Mouse (Mus musculus): ENCODE measurements around the gene Lmo7.

DNA sequence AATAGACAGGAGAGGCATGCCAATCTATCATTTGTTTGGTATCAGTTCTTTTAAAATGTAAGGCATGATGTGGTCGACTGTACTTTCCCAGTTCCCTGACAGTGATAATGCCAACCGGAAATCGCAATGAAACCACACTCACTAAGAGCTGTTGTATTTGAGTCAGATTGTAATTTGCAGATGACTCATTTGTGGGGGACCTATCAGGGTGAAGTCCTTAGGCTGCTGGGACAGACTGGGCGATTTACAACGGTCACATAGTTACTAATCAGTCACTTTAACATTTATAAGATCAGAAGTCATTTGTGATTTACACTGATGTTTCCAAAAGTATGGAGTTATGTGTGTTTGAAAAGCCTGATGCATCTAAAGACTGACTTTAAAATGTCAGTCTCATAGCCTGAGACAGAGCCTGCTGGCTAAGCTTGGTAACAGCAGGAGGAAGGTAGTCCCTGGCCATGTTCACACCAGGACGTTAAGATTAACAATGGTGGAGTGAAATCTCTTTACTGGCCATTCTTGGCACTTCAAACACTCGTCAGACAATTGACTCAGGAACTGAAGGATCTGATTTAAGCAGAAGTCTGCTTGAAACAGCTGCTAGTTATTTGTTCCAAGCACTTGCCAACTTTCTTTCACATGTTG lies 149.4 kb downstream of the Lmo7 start:
- no peak for TF ChIP-seq CTCF (IDR thresholded peaks at IDR 0.05; ENCODE audit: extremely low read depth, insufficient read depth, insufficient read length, insufficient replicate concordance)
- no peak for TF ChIP-seq POLR2A (IDR thresholded peaks at IDR 0.05; ENCODE audit: low read depth, low read length)

Data from spleen, adult 2 months (tissue).